Mouse (Mus musculus): Measurements from ENCODE around the gene Klrc2. TPM values are rescaled to one million over a fixed set of nuclear protein-coding genes. Genes with fewer than 3 reads are reported as not detected.
"Not testable (repeated sequence)": the region's sequence is repeated elsewhere in the genome, so short reads cannot be mapped to it uniquely, and the experiment has no call there.

Klrc2 gene
- polyA plus RNA-seq (2015; fragmentation: Nextera tagmentation; extraction: Ambion mirVana), result not detected in 2 replicates

GRCm38 (mm10) chr6:129660589-129660988, at the start of gene Klrc2:
Gene Klrc2 (minus strand): TSS chr6:129660689.
- not testable (repeated sequence) for H3K4me2 ChIP-seq (replicated peaks); H3K9ac ChIP-seq; H3K27ac ChIP-seq; H3K9me3 ChIP-seq; H3K36me3 ChIP-seq; H3K27me3 ChIP-seq; ATAC-seq (ENCODE audit: low FRiP score, low read depth); H3K4me1 ChIP-seq; H3K4me3 ChIP-seq
- WGBS, result 74% methylated on average over 4 of the region's 4 CpGs

- not testable (repeated sequence) for ATAC-seq (ENCODE audit: low FRiP score, low read depth); H3K27ac ChIP-seq; H3K9ac ChIP-seq; H3K4me2 ChIP-seq (replicated peaks); H3K4me1 ChIP-seq; H3K36me3 ChIP-seq; H3K4me3 ChIP-seq; H3K9me3 ChIP-seq; H3K27me3 ChIP-seq
- 67% methylated on average over 10 of the region's 10 CpGs for WGBS
These were observed 30.9 kb upstream of the Klrc2 start for GRCm38 (mm10) chr6:129691436-129691835.

DNA sequence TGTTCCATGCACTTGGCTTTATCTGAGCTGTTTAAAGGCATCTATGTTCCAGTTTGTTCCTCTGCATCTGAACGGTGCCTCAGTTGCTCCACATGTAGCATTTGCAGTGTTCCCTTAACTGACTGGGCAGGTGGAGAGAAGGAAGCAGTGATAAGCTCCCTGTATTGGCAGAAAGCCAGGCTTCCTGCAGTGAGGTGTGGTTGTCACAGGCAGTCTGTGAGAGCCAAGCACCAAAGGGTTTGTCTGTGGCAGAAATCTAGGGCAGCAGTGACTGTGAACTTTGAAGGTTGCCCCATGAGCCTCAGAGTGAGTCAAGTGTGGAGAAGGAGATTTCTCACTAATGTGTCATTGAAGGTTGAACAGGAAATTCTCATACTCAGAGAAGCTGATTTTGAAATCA, 19.9 kb upstream of the Klrc2 start:
- WGBS, result 47% methylated on average over 1 of the region's 1 CpGs

DNA sequence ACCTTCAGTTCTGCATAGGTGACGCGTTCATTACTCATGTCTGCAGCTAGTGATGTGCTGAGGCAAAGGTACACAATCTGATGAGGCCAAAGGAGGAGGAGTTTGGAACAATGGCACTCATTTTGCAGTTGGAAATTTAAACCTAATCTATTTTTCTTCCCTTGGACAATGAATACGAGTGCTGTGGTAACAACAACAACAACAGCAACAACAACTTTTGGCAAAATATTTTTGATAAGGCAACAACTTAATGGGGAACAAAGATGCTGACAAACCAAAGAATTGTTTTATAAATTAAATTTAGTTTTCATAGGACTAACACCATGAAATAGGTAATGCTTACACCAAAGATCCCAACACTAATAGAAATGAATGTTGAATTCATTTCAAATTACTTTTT, 18.4 kb upstream of the Klrc2 start, which contains the start of gene Klrc1:
Klrc1 (minus strand) TSS at position 101 of the 400 bp plus-strand sequence.
- no peak within 1 kb of the TSS for H3K27ac ChIP-seq
- no peaks in the 10 kb centered on the region for H3K9me3 ChIP-seq
- no peak within 1 kb of the TSS for H3K4me3 ChIP-seq
- no peaks in the 10 kb centered on the region for H3K36me3 ChIP-seq
- no peak for ATAC-seq (ENCODE audit: low FRiP score, low read depth)
- no peaks in the 10 kb centered on the region for H3K4me1 ChIP-seq
- WGBS, result 82% methylated on average over 3 of the region's 3 CpGs
- H3K27me3 ChIP-seq, result no peaks in the 10 kb centered on the region
- H3K4me2 ChIP-seq (replicated peaks), result no peak within 1 kb of the TSS
- H3K9ac ChIP-seq, result no peak within 1 kb of the TSS

More for the DNA sequence above, 19.9 kb upstream of the Klrc2 start:
- H3K4me2 ChIP-seq (replicated peaks), result no peak overlapping the region
- no peak overlapping the region for H3K9ac ChIP-seq
- no peak for ATAC-seq (ENCODE audit: low FRiP score, low read depth)
- no peaks in the 10 kb centered on the region for H3K4me1 ChIP-seq
- no peak overlapping the region for H3K27ac ChIP-seq
- no peaks in the 10 kb centered on the region for H3K27me3 ChIP-seq
- no peaks in the 10 kb centered on the region for H3K36me3 ChIP-seq
- no peaks in the 10 kb centered on the region for H3K9me3 ChIP-seq
- no peak overlapping the region for H3K4me3 ChIP-seq

- not testable (repeated sequence) for H3K4me3 ChIP-seq; H3K36me3 ChIP-seq; H3K4me2 ChIP-seq (replicated peaks); H3K27me3 ChIP-seq; H3K27ac ChIP-seq; H3K4me1 ChIP-seq; ATAC-seq (ENCODE audit: low FRiP score, low read depth); H3K9me3 ChIP-seq; H3K9ac ChIP-seq
- WGBS, result no CpG with 5 or more reads among the region's 3 CpGs
These were observed 812 bp upstream of the Klrc2 start for GRCm38 (mm10) chr6:129661301-129661700.

DNA sequence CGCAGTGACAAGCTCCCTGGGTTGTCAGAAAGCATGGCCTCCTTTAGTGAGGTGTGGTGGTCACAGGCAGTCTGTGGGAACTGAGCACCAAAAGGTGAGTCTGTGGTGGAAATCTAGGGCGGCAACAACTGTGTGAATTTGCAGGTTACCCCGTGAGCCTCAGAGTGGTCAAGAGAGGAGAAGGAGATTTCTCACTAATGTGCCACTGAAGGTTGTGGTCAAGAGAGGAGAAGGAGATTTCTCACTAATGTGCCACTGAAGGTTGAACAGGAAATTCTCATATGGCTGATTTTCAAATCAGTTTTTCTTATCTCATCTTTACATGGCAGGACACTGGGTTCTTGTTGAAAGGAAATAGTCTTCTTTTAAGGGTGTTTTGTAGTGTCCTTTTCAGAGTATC, 16.4 kb downstream of the Klrc2 start:
- not testable (repeated sequence) for H3K27ac ChIP-seq; ATAC-seq (ENCODE audit: low FRiP score, low read depth); H3K4me3 ChIP-seq; H3K9me3 ChIP-seq; H3K9ac ChIP-seq; H3K4me2 ChIP-seq (replicated peaks); H3K27me3 ChIP-seq; H3K36me3 ChIP-seq; H3K4me1 ChIP-seq
- no CpG with 5 or more reads among the region's 3 CpGs for WGBS

- not testable (repeated sequence) for H3K9me3 ChIP-seq; H3K4me2 ChIP-seq (replicated peaks); H3K4me3 ChIP-seq; H3K36me3 ChIP-seq; H3K9ac ChIP-seq; H3K27me3 ChIP-seq; H3K27ac ChIP-seq; ATAC-seq (ENCODE audit: low FRiP score, low read depth); H3K4me1 ChIP-seq
- 85% methylated on average over 3 of the region's 3 CpGs for WGBS
These were observed 17.3 kb downstream of the Klrc2 start, which contains the start of gene Klrc3 for GRCm38 (mm10) chr6:129643237-129643636. Gene Klrc3 (minus strand): TSS chr6:129643337.

- H3K27me3 ChIP-seq; H3K4me3 ChIP-seq; H3K36me3 ChIP-seq; H3K4me1 ChIP-seq; H3K9ac ChIP-seq; H3K9me3 ChIP-seq; ATAC-seq (ENCODE audit: low FRiP score, low read depth); H3K27ac ChIP-seq; H3K4me2 ChIP-seq (replicated peaks): not testable (repeated sequence)
- WGBS, result 73% methylated on average over 2 of the region's 2 CpGs
These were observed 29.4 kb downstream of the Klrc2 start for GRCm38 (mm10) chr6:129631046-129631445.

- WGBS, result 79% methylated on average over 4 of the region's 4 CpGs
- H3K9ac ChIP-seq, result no peak within 1 kb of the TSS
- no peaks in the 10 kb centered on the region for H3K27me3 ChIP-seq
- no peak within 1 kb of the TSS for H3K4me2 ChIP-seq (replicated peaks)
- no peak for ATAC-seq (ENCODE audit: low FRiP score, low read depth)
- no peak within 1 kb of the TSS for H3K4me3 ChIP-seq
- H3K27ac ChIP-seq, result no peak within 1 kb of the TSS
- no peaks in the 10 kb centered on the region for H3K36me3 ChIP-seq
- no peaks in the 10 kb centered on the region for H3K4me1 ChIP-seq
- no peaks in the 10 kb centered on the region for H3K9me3 ChIP-seq
These were observed 36.8 kb downstream of the Klrc2 start, which contains the start of gene Klrk1 for GRCm38 (mm10) chr6:129623735-129624134. Gene Klrk1 (minus strand): TSS chr6:129623864.

DNA sequence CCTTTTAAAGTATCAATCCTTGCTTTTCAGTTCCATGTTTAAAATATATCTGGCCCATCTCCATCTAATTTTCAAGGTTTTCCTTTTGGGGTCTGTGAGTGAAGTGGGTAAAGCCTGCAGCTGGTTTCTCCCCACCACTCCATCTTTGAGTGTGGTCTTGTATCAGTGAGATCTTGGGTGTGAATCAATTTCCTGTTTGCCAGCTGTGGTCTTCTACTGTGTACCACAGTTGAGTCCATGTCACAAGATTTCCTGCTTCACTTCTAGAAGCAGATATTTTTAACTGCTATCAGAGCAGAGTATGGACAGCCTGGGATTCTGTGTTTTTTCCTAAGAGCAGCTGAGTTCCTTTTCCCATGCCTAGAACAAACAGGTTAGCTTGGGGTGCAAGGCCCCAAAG, 52.1 kb downstream of the Klrc2 start:
- Histone ChIP-seq H3K4me3 (no peak overlapping the region), H3K9ac (no peak overlapping the region), H3K9me3 (no peaks in the 10 kb centered on the region), H3K27ac (no peak overlapping the region), H3K4me1 (no peaks in the 10 kb centered on the region), H3K4me2 (replicated peaks) (no peak overlapping the region), H3K36me3 (no peaks in the 10 kb centered on the region), H3K27me3 (no peaks in the 10 kb centered on the region)
- ATAC-seq (ENCODE audit: low FRiP score, low read depth), result no peak

Small RNA genes within 50 kb of the gene (microRNA-seq; reads per million reads assigned to microRNA genes)
- not detected for gene Mir680-1

Other genes with a start within 250 kb of the Klrc2 start
- gene Clec1a, start 208.7 kb downstream of the Klrc2 start, polyA plus RNA-seq (2015; fragmentation: Nextera tagmentation; extraction: Ambion mirVana), result 2.3 TPM in 2 replicates
- not detected in 2 replicates for gene Olr1, start 153.5 kb downstream of the Klrc2 start, polyA plus RNA-seq (2015; fragmentation: Nextera tagmentation; extraction: Ambion mirVana)
- 0.06 TPM in 1 of 2 replicates, not detected in the other for gene Tmem52b, start 148.1 kb downstream of the Klrc2 start, polyA plus RNA-seq (2015; fragmentation: Nextera tagmentation; extraction: Ambion mirVana)
- 55.4 and 55.5 TPM in 2 replicates for gene Gabarapl1, start 127.5 kb downstream of the Klrc2 start, polyA plus RNA-seq (2015; fragmentation: Nextera tagmentation; extraction: Ambion mirVana)
- not detected in 2 replicates for gene Klre1, start 82.8 kb downstream of the Klrc2 start, polyA plus RNA-seq (2015; fragmentation: Nextera tagmentation; extraction: Ambion mirVana)
- 0.26 TPM in 1 of 2 replicates, not detected in the other for gene Klrd1, start 68.9 kb downstream of the Klrc2 start, polyA plus RNA-seq (2015; fragmentation: Nextera tagmentation; extraction: Ambion mirVana)
- 0.04 and 0.18 TPM in 2 replicates for gene Klrk1, start 36.8 kb downstream of the Klrc2 start, polyA plus RNA-seq (2015; fragmentation: Nextera tagmentation; extraction: Ambion mirVana)
- gene Klrc3, start 17.4 kb downstream of the Klrc2 start, polyA plus RNA-seq (2015; fragmentation: Nextera tagmentation; extraction: Ambion mirVana), result not detected in 2 replicates
- not detected in 2 replicates for gene Klrc1, start 18.3 kb upstream of the Klrc2 start, polyA plus RNA-seq (2015; fragmentation: Nextera tagmentation; extraction: Ambion mirVana)
- not detected in 2 replicates for gene Klri1, start 56.4 kb upstream of the Klrc2 start, polyA plus RNA-seq (2015; fragmentation: Nextera tagmentation; extraction: Ambion mirVana)
- not detected in 2 replicates for gene Klri2, start 79.8 kb upstream of the Klrc2 start, polyA plus RNA-seq (2015; fragmentation: Nextera tagmentation; extraction: Ambion mirVana)
- not detected in 2 replicates for gene Gm156, start 123.6 kb upstream of the Klrc2 start, polyA plus RNA-seq (2015; fragmentation: Nextera tagmentation; extraction: Ambion mirVana)
- gene Gm17631, start 202.0 kb upstream of the Klrc2 start, polyA plus RNA-seq (2015; fragmentation: Nextera tagmentation; extraction: Ambion mirVana), result not detected in 2 replicates
- gene Klra17, start 216.0 kb upstream of the Klrc2 start, polyA plus RNA-seq (2015; fragmentation: Nextera tagmentation; extraction: Ambion mirVana), result not detected in 2 replicates